Mouse (Mus musculus) erythroblast, embryonic 14.5 days (primary cell): ENCODE data around the gene Srl.
"Not testable (repeated sequence)": the region's sequence is repeated elsewhere in the genome, so short reads cannot be mapped to it uniquely, and the experiment has no call there.

Experiments
- GATA1 ChIP-seq: IDR thresholded peaks from 2 replicates; pipeline ENCODE4 v1.6.1; 2012; ENCODE audit warnings: low read length, inconsistent platforms, mixed read lengths
- TAL1 ChIP-seq: IDR thresholded peaks from 3 replicates; pipeline ENCODE4 v1.6.1; 2012; ENCODE audit warnings: low read length, inconsistent platforms, mixed read lengths

- TF ChIP-seq TAL1, GATA1: not testable (repeated sequence)
These were observed 14.2 kb downstream of the Srl start for GRCm38 (mm10) chr16:4527373-4527772.
